Mouse (Mus musculus) layer of hippocampus, postnatal 14 days (tissue): ENCODE results near the gene Apcs. TPM values are rescaled to one million over a fixed set of nuclear protein-coding genes. Genes with fewer than 3 reads are reported as not detected.

Experiments
- DNase-seq, 2 experiments: peaks; one replicate each; pipeline ENCODE4 v3.0.0; 2021 to 2022; ENCODE audit warnings: low spot score in 2 of 2, mixed read lengths in 1 of 2
- long read RNA-seq, 2 experiments: library from polyadenylated mRNA; stranded (forward); transcript quantifications; one replicate each; pipeline ENCODE4 v2.0.0; 2021
- total RNA-seq, 2 experiments: library from RNA; stranded (reverse); gene quantifications; 2 replicates each; pipeline ENCODE4 v1.2.3; 2021

The Apcs gene
- total RNA-seq: not detected
- long read RNA-seq, experiment 1: 0 reads
- long read RNA-seq, experiment 2: 0 reads

GRCm38 (mm10) chr1:172894777-172895357, at the start of gene Apcs:
TSS of gene Apcs (minus strand) at chr1:172895041.
- DNase-seq: no peak

- no peak for DNase-seq
Measured at GRCm38 (mm10) chr1:172932197-172932596, 37.4 kb upstream of the Apcs start.

- DNase-seq: no peak
Measured at GRCm38 (mm10) chr1:172918450-172918849, 23.6 kb upstream of the Apcs start.

GRCm38 (mm10) chr1:172917115-172917514, 22.3 kb upstream of the Apcs start:
- DNase-seq: no peak

- no peak for DNase-seq
Measured at GRCm38 (mm10) chr1:172903313-172903712, 8.5 kb upstream of the Apcs start.

GRCm38 (mm10) chr1:172895435-172895834, 594 bp upstream of the Apcs start:
- DNase-seq: no peak

- no peak for DNase-seq
Measured at GRCm38 (mm10) chr1:172876675-172877074, 18.2 kb downstream of the Apcs start.

- no peak for DNase-seq
Measured at GRCm38 (mm10) chr1:172875265-172875664, 19.6 kb downstream of the Apcs start.

GRCm38 (mm10) chr1:172848171-172848570, 46.7 kb downstream of the Apcs start:
- no peak for DNase-seq

- DNase-seq: peak in 1 of 2 experiments; percentile 9
Measured at GRCm38 (mm10) chr1:172847044-172847761, 47.6 kb downstream of the Apcs start.

Other genes with a start within 250 kb of the Apcs start
- not detected for gene Crp, start 197.0 kb downstream of the Apcs start, total RNA-seq
- gene Olfr16, start 55.4 kb upstream of the Apcs start, total RNA-seq: not detected
- gene Olfr1408, start 242.3 kb upstream of the Apcs start, total RNA-seq: not detected